Mouse (Mus musculus) gastrocnemius, adult 8-10 months (tissue): ENCODE measurements around the gene Dkkl1. TPM values are rescaled to one million over a fixed set of nuclear protein-coding genes. Genes with fewer than 3 reads are reported as not detected.
"Not testable (repeated sequence)": the region's sequence is repeated elsewhere in the genome, so short reads cannot be mapped to it uniquely, and the experiment has no call there.

Source experiments
- DNase-seq, 2 experiments: peaks; one replicate each; pipeline ENCODE4 v3.0.0; 2022; ENCODE audit warnings: low spot score in 2 of 2
- total RNA-seq, 4 experiments: library from RNA; stranded (reverse); gene quantifications; 2 replicates each; pipeline ENCODE4 v1.2.4; 2022

Gene Dkkl1
- total RNA-seq = not detected

DNA sequence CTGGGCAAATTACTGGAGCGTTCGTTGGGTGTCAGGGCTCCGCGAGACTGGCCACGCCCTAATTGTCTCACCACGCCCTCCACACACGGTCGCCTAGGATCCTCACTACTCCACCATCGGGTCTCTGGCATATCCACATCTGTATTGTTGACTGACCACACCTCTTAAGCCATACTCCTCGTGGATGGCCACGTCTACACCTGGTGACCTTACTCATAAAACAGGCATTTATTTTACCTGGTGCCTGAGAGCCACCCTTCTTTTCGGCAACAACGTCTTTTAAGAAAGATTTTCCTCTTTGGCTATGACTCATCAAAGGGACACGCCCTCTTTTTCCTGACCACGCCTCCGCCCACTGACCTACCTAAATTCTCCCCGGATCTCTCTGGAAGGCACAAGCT, at the start of gene Dkkl1:
Gene Dkkl1 (minus strand): TSS at position 297 of the 401 bp plus-strand sequence.
- DNase-seq = no peak

GRCm38 (mm10) chr7:45259281-45259680, 47.3 kb upstream of the Dkkl1 start:
- no peak for DNase-seq

- DNase-seq = no peak
These were observed 45.3 kb upstream of the Dkkl1 start for GRCm38 (mm10) chr7:45257063-45257840.

- not testable (repeated sequence) for DNase-seq
These were observed 43.9 kb upstream of the Dkkl1 start for GRCm38 (mm10) chr7:45255822-45256221.

DNA sequence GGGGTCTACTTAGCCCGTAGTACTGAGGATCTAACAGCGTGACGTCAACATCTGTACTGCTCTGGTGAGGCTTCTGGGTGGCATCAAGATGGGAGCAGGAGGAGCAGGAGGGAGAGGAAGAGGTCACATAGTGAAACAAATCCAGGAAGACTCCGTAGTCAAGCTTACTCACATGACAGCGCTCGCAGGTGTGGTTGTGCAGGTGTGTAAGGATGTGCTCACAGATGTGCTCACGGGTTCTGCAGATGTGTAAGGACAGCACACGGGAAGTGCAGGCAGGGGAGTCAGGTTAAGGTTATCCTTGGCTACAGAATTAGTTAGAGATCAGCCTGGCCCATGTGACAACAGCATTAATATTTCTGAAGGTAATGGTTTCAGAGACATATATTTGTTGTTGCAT, 41.9 kb upstream of the Dkkl1 start:
- DNase-seq = no peak

DNA sequence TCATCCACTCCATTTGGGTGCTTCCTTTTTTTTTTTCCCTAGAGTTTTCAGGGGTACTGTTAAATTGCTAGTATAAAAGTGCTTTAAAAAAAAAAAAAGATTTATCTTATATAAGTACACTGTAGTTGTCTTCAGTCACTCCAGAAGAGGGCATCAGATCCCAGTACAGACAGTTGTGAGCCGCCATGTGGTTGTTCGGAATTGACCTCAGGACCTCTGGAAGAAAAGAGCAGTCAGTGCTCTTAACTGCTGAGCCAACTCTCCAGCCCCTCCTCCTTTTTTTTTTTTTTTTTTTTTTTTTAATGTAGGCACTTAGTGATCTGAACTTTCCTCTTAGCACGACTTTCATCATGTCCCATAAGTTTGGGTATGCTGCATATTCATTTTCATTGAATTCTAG, 35.7 kb upstream of the Dkkl1 start:
- DNase-seq = no peak

- no peak for DNase-seq
These were observed 29.4 kb upstream of the Dkkl1 start for GRCm38 (mm10) chr7:45241389-45241749.

DNA sequence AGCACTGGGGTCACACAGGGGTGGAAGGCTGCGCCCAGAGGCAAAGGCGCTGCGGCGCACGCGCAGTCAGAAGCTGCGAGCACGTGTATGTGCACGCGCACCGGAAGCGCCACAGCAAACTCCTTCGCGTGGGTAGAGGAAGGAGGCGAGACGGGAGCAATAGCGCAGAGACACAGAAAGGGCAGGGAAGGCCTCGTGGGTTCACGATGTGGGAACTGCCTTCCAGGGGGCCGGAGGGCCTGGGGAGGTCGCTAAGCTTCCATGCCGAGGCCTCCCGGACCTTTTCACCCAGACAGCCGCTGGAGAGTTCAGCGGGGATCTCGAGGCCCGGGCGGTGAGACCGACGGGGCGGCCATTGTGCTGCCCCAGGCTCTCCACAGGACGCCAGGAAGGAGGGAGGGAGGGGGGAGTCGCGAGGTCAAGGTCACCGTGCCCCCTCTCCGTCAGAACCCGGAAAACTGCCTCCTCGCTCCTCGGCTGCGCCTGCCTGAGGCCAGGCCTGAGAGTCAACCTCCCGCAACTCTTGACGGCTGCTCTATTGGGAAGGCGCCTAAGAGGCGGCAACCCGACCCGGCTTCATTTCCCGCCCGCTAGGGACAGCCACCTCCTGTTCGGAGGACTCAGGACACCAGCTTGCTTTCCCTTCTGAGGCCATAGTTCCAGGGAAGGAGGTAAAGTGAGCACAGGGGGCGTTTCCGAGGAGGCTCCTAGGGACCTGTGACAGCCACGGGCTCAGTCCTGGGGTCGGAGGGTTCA, 28.9 kb upstream of the Dkkl1 start, which contains the start of gene Slc6a16:
Gene Slc6a16 (plus strand): TSS at position 453 of the 756 bp plus-strand sequence.
- no peak for DNase-seq

DNA sequence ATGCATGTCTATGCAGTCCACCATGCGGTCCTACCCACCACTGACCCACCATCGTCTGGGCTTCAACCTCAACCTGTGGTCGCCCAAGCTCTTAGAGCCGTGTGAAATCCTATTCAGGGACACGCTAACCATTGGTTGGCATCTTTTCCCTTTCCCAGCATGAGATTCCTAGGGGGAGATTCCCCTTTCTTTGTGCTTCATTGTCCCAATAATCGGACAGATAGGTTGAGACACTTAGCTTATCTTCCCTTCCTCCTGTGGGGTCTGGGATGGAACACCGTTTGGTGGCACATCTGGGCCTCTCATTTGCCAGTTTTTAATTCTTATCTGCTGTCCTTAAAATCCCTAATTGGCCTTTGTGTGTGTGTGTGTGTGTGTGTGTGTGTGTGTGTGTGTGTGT, 28.2 kb upstream of the Dkkl1 start:
- no peak for DNase-seq

- no peak for DNase-seq
These were observed 27.0 kb upstream of the Dkkl1 start, which contains the start of gene Cd37 for GRCm38 (mm10) chr7:45238723-45239496. Gene Cd37, minus strand, starts transcription at chr7:45239115.

DNA sequence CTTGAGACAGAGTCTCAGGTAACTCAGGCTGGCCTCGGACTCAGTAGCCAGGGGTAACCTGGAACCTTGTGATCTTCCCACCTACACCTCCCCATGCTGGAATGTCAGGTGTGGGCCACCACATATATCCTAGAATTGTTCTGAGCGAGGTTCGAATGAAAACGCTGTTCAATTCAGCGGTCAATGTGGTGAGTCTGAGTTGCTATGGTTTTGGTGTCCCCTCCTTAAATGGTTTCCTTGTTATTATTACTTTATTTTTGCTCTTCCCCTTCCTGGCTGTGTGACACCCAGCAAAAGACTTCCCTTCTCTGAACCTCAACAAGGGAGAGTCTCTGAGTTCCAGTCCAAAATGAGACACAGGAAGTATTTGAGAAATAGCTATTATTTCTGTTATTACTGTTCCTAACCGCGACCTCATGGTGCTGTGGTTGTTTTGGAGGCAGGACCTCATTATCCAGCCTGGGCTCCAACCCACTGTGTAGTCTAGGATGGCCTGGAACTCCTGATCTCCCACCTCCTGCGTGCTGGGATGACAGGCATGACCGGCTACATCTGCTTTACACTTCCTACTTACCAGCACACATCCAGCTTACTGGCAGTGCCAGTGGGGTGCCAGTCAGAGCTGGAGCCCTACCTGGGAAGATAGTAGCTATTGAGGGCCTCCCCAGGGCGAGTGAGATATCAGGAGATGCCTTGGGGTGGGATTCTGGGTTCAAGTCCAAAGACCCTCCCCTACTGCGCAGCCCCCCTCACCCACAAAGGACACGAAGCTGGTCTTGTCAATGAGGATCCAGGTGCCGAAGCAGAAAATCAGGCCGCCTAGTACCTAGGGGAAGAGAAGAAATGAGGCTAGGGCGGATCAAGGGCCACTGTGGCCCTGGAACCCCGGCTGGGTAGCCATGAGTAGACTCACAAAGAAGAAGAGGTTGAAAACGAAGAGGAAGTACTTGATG, 26.1 kb upstream of the Dkkl1 start:
- DNase-seq = no peak

DNA sequence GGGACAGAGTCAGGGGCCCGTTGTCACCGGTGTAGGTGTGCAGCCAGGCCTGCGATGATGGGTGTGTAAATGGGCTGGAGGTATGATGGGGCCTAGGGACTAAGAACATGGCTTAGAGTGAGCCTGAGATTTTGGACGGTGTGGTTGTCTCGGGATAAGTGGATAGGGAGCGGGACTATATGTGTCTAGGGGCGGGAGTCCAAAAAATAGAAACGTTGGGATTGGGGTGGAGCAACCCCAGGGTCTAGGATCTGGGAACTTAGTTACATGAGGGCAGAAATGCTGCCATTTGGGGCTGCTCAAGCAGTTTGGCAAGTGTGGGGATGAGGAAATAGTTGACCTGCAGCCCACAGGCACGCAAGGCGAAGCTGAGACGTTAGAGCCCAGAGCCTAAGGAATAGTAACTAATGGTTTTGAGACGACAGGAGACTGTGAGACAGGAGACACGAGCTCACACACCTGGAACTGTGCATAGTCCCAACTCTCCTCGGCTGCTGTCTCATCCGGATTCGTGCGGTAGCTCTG, 23.8 kb upstream of the Dkkl1 start:
- DNase-seq = no peak

DNA sequence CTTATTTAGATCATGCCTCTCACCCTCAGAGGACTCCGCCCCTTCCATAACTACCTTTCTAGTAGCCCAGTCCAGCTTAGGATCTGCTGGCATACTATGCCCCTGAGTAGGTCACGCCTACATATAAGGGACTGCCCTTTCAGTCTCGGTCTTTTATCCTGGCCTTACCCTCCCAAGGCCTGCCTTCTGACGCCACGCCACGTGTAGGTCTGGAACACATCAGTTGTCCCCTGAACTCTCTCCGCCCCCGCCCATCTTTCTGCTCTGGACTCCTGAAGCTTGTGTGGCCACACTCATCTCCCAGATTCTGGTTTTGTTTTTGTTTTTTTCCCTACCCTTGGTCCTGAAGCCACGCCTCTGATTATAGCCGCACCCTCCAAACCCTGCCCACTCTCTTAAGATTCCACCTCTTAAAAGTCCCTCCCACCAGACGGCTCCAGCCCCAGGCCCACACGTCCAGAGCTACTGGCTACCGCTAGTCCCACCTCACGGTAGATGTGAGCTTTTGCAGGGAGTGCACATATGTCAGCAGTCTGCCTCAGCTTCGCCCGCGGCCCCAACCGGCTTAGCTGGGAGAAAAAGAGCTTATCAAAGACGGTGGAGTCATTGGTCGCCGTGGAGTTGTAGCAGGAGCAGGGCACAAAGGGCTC, 23.1 kb upstream of the Dkkl1 start:
- DNase-seq = no peak

GRCm38 (mm10) chr7:45234333-45234841, 22.4 kb upstream of the Dkkl1 start:
- no peak for DNase-seq

GRCm38 (mm10) chr7:45233580-45234332, 21.8 kb upstream of the Dkkl1 start:
- DNase-seq = no peak

DNA sequence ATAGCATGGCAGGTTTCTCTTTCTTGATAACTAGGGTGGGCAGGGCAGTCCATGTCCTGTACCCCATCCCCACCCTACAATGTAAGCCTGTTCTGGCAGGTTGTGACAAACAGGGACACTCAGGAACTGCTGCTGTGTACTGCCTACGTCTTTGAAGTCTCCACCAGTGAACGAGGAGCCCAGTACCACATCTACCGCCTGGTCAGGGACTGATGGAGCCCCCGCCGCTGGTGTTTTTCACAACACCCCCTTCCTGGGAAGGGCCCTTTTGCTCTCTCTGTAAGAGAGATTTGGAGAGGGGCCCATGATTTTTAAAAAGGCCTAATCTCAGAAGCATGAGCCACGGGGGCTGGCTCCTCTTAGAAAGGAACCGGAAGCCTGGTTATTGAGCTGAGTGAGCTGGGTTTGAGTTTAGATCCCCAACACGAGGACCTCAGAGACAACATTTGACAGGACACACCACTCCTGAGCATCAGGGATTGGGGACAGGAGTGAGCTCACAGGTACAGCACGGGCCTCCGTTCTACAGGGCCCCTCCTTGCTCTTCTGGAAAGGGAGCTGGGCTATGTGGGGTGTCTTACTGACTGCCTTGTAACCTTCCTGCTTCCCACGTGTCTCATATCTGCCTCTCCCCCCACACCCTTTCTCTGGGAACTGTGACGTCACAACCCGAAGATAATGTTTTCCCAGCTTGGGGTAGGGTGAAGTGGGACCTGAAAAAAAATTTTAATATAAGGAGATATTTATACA, 20.9 kb upstream of the Dkkl1 start:
- DNase-seq = no peak

DNA sequence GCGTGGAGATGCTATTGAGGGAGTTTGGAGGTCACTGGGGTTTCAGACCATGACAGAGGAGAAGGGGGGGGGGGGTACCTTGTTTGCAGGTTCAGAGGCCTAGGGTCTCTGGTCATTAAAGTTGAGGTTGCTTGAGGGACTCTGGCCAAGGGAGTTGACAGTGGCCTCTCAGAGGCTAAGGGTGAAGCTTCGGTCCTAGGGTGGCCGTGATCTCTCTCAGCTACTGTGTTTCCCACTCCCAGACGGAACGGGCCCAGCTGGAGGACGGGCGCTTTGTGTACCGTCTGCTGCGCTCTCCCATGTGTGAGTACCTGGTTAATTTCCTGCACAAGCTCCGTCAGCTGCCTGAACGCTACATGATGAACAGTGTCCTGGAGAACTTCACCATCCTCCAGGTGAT, 20.0 kb upstream of the Dkkl1 start:
- DNase-seq = no peak

- DNase-seq = no peak
These were observed 19.2 kb upstream of the Dkkl1 start for GRCm38 (mm10) chr7:45231192-45231591.
